Mouse (Mus musculus) intestine, embryonic 14.5 days (tissue): Measurements from ENCODE around the gene Dnajb1. TPM values are rescaled to one million over a fixed set of nuclear protein-coding genes. Genes with fewer than 3 reads are reported as not detected.

Experiments used
- ATAC-seq: fragments of 200-750 bp; cut with Nextera tagmentation; replicated peaks from 2 replicates; pipeline ENCODE4 v1.8.0; 2017; ENCODE audit warnings: low read depth, moderate number of reproducible peaks, moderate TSS enrichment, moderate library complexity; ENCODE audit not compliant: low FRiP score, low TSS enrichment
- DNase-seq: peaks from one replicate; pipeline ENCODE4 v3.0.0-alpha.2; 2018; ENCODE audit warnings: low spot score
- H3K27ac ChIP-seq: fragments of 300-500 bp; sonication (generic); 2 replicates; pipeline ENCODE4 v1.5.1; 2014; ENCODE audit warnings: low read depth, mild to moderate bottlenecking, control low read depth
- H3K27me3 ChIP-seq: fragments of 300-500 bp; sonication (generic); replicated peaks from 2 replicates; pipeline ENCODE4 v1.6.1; 2014; ENCODE audit warnings: low read length, control low read depth; ENCODE audit not compliant: control insufficient read depth, insufficient read depth
- H3K36me3 ChIP-seq: fragments of 300-500 bp; sonication (generic); 2 replicates; pipeline ENCODE4 v1.6.1; 2014; ENCODE audit warnings: low read length, control low read depth; ENCODE audit not compliant: control insufficient read depth, insufficient read depth
- H3K4me1 ChIP-seq: fragments of 300-500 bp; sonication (generic); replicated peaks from 2 replicates; pipeline ENCODE4 v1.6.1; 2014; ENCODE audit warnings: low read length, control low read depth, mixed read lengths; ENCODE audit not compliant: control insufficient read depth, insufficient read depth
- H3K4me2 ChIP-seq: fragments of 300-500 bp; sonication (generic); 2 replicates; pipeline ENCODE4 v1.6.1; 2014; ENCODE audit warnings: low read length
- H3K4me3 ChIP-seq: fragments of 300-500 bp; sonication (generic); 2 replicates; pipeline ENCODE4 v1.5.1; 2014; ENCODE audit warnings: low read depth, low read length, control low read depth, mixed read lengths
- H3K9ac ChIP-seq: fragments of 300-500 bp; sonication (generic); 2 replicates; pipeline ENCODE4 v1.6.1; 2014; ENCODE audit warnings: mild to moderate bottlenecking, low read length
- H3K9me3 ChIP-seq: fragments of 300-500 bp; sonication (generic); 2 replicates; pipeline ENCODE4 v1.6.1; 2016; ENCODE audit warnings: low read length, control low read depth; ENCODE audit not compliant: control insufficient read depth
- WGBS: fragments of 180-500 bp; shearing (Covaris S2); extraction: QIAGEN DNeasy Blood & Tissue Kit; methylation state at CpG from one replicate; pipeline ENCODE4 v1.1.7; 2014; 5-methylcytosine and 5-hydroxymethylcytosine counted together
- polyA plus RNA-seq: library from polyadenylated mRNA; unstranded; fragments of >200 nt; fragmentation: Nextera tagmentation; extraction: Ambion mirVana; gene quantifications from 2 replicates; pipeline ENCODE4 v1.2.1, GENCODE M21; 2014

Dnajb1 gene
- polyA plus RNA-seq, 1 experiment from 2014 or later, result 46.5 TPM

- Histone ChIP-seq H3K4me2 (no peak overlapping the region), H3K9ac (no peak overlapping the region), H3K27me3 (no peaks in the 10 kb centered on the region), H3K4me3 (no peak overlapping the region), H3K4me1 (0 out of 2 replicates have a peak, but pooled peaks cover 5% of the 10 kb centered on the region), H3K27ac (no peak overlapping the region), H3K9me3 (no peaks in the 10 kb centered on the region), H3K36me3 (peaks cover 15% of the 10 kb centered on the region; the same call in 1 of the 2 replicates)
- 83% methylated on average over 15 of the region's 15 CpGs for WGBS
- DNase-seq, result no peak
- ATAC-seq, result no peak
These were observed 24.8 kb upstream of the Dnajb1 start for GRCm38 (mm10) chr8:83583236-83583635.

GRCm38 (mm10) chr8:83584771-83585170 is 23.2 kb upstream of the Dnajb1 start:
- Histone ChIP-seq H3K4me1 (0 out of 2 replicates have a peak, but pooled peaks cover 2% of the 10 kb centered on the region), H3K27ac (no peak overlapping the region), H3K36me3 (peaks cover 20% of the 10 kb centered on the region; the same call in 1 of the 2 replicates), H3K4me3 (no peak overlapping the region), H3K9ac (no peak overlapping the region), H3K27me3 (no peaks in the 10 kb centered on the region), H3K4me2 (no peak overlapping the region), H3K9me3 (no peaks in the 10 kb centered on the region)
- DNase-seq (no peak), ATAC-seq (no peak)
- WGBS, result 88% methylated on average over 1 of the region's 1 CpGs

DNA sequence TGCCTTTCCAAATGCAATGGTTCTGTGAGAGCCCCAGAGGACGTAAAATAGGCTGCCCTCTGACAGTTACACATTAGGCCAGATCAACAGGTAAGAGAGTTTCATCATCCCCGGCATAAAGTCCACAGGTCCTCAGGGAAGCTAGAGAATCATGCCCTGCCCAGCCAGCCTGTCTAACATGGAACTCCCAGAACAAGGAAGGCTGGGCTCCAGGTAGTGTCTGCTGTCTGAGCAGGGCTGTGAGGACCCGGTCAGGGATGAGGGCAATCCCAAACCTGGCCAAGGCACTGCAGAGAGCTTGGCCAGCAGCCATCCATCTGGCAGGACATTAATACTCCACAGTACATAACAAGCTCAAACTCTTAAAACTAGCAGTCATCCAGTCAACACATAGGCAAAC is 22.7 kb upstream of the Dnajb1 start:
- Histone ChIP-seq H3K27ac (no peak overlapping the region), H3K4me3 (no peak overlapping the region), H3K4me2 (no peak overlapping the region), H3K9me3 (no peaks in the 10 kb centered on the region), H3K36me3 (peaks cover 21% of the 10 kb centered on the region; the same call in 1 of the 2 replicates), H3K9ac (no peak overlapping the region), H3K27me3 (no peaks in the 10 kb centered on the region), H3K4me1 (0 out of 2 replicates have a peak, but pooled peaks cover 5% of the 10 kb centered on the region)
- WGBS, result 72% methylated on average over 3 of the region's 3 CpGs
- ATAC-seq, result no peak
- no peak for DNase-seq

GRCm38 (mm10) chr8:83587644-83588043 is 20.3 kb upstream of the Dnajb1 start:
- Histone ChIP-seq H3K27ac (no peak overlapping the region), H3K36me3 (peaks cover 21% of the 10 kb centered on the region; the same call in 1 of the 2 replicates)

GRCm38 (mm10) chr8:83588886-83589285 is 19.1 kb upstream of the Dnajb1 start:
- H3K9ac ChIP-seq, result no peak overlapping the region
- ATAC-seq, result no peak
- H3K9me3 ChIP-seq, result no peaks in the 10 kb centered on the region
- no peak for DNase-seq
- H3K27ac ChIP-seq, result no peak overlapping the region
- 91% methylated on average over 5 of the region's 5 CpGs for WGBS
- H3K27me3 ChIP-seq, result no peaks in the 10 kb centered on the region
- no peak overlapping the region for H3K4me3 ChIP-seq
- no peak overlapping the region for H3K4me2 ChIP-seq
- H3K36me3 ChIP-seq, result peaks cover 16% of the 10 kb centered on the region; the same call in 1 of the 2 replicates
- peaks cover 26% of the 10 kb centered on the region for H3K4me1 ChIP-seq

More at GRCm38 (mm10) chr8:83587644-83588043, 20.3 kb upstream of the Dnajb1 start:
- no peak overlapping the region for H3K9ac ChIP-seq
- no peak overlapping the region for H3K4me3 ChIP-seq
- H3K27me3 ChIP-seq, result no peaks in the 10 kb centered on the region
- 82% methylated on average over 6 of the region's 6 CpGs for WGBS
- H3K4me2 ChIP-seq, result no peak overlapping the region
- no peaks in the 10 kb centered on the region for H3K9me3 ChIP-seq
- ATAC-seq (no peak), DNase-seq (no peak)
- H3K4me1 ChIP-seq, result peaks cover 18% of the 10 kb centered on the region

- Histone ChIP-seq H3K4me3 (no peak overlapping the region), H3K9ac (no peak overlapping the region), H3K36me3 (peaks cover 11% of the 10 kb centered on the region; the same call in 1 of the 2 replicates), H3K4me1 (peaks cover 26% of the 10 kb centered on the region), H3K4me2 (no peak overlapping the region), H3K9me3 (no peaks in the 10 kb centered on the region), H3K27me3 (no peaks in the 10 kb centered on the region), H3K27ac (no peak overlapping the region)
- WGBS, result 80% methylated on average over 7 of the region's 7 CpGs
- ATAC-seq, result no peak
- no peak for DNase-seq
These were observed 17.4 kb upstream of the Dnajb1 start for GRCm38 (mm10) chr8:83590488-83591023.

GRCm38 (mm10) chr8:83592682-83593081 is 15.3 kb upstream of the Dnajb1 start:
- peak overlapping the region; percentile 74; the same call in 1 of the 2 replicates for H3K9ac ChIP-seq
- no peak for ATAC-seq
- no peak for DNase-seq

DNA sequence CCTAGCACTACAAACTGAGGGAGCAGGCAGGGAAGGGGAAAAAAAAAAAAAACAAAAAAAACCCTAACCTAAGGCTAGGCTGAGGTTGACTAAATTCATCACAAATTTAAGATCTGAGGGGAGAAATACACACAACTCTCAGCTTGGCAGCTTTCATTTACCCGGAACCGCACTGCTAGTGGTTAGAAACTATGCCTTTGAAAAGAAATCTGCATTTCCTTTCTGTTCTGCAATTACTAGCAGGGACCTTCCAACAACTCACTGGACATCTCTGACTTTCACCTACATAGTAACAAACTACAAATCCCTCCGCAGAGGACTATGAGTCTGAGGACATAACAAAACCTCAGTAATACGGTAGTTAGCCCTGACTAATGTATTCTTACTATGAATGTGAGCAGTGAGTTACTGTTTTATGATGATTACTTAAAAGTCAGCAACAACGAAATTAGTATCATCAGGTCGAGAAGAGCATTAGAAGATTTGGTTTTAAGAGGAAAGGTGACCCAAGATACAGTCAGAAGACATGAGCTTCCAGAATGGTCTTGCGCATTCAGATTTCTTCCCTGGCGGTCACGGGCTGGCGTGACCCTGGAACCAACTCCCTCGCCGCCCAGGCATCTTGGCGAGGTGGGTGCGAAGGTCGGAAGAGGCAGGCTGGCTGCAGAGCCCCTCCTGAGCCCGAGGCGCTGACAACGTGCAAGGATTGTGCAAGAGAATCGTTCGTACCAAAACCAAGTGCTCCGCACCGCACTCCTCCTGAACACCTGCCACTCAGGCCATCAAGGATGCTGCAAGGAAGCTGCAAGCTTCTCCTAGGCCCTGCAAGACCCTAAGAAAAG is 14.4 kb upstream of the Dnajb1 start:
- peak overlapping the region; percentile 74 for H3K9ac ChIP-seq
- DNase-seq, result no peak
- H3K4me1 ChIP-seq, result peaks cover 26% of the 10 kb centered on the region
- no peaks in the 10 kb centered on the region for H3K27me3 ChIP-seq
- peak overlapping the region; percentile 88 for H3K4me2 ChIP-seq
- 4% methylated on average over 22 of the region's 22 CpGs for WGBS
- 0 out of 2 replicates have a peak, but pooled peaks cover 6% of the 10 kb centered on the region for H3K36me3 ChIP-seq
- no peak; the same call in 1 of the 2 replicates for ATAC-seq
- H3K27ac ChIP-seq, result peak overlapping the region; percentile 91
- no peaks in the 10 kb centered on the region for H3K9me3 ChIP-seq
- H3K4me3 ChIP-seq, result peak overlapping the region; percentile 92

More at GRCm38 (mm10) chr8:83592682-83593081, 15.3 kb upstream of the Dnajb1 start:
- no peaks in the 10 kb centered on the region for H3K27me3 ChIP-seq
- no peak overlapping the region for H3K27ac ChIP-seq
- H3K9me3 ChIP-seq, result no peaks in the 10 kb centered on the region
- H3K36me3 ChIP-seq, result 0 out of 2 replicates have a peak, but pooled peaks cover 6% of the 10 kb centered on the region
- WGBS, result 43% methylated on average over 3 of the region's 3 CpGs
- peaks cover 26% of the 10 kb centered on the region for H3K4me1 ChIP-seq
- H3K4me3 ChIP-seq, result peak overlapping the region; percentile 92
- peak overlapping the region; percentile 88 for H3K4me2 ChIP-seq
